Mouse (Mus musculus) left cerebral cortex, postnatal 25 days (tissue): ENCODE measurements around the gene Scyl1. TPM values are rescaled to one million over a fixed set of nuclear protein-coding genes. Genes with fewer than 3 reads are reported as not detected.

Experiments used
- DNase-seq, 2 experiments: peaks; one replicate each; pipeline ENCODE4 v3.0.0; 2022; ENCODE audit warnings: low spot score in 2 of 2, mixed read lengths in 1 of 2
- intact Hi-C: fragments of 180-260 bp; cut with DNase I; formaldehyde crosslinking; loops from one replicate; pipeline ENCODE4 v1.15.1; 2025
- total RNA-seq, 2 experiments: library from RNA; stranded (reverse); gene quantifications; 2 replicates each; pipeline ENCODE4 v1.2.3; 2021

Scyl1 gene
- total RNA-seq, 2 experiments from 2014 or later = 82.0 to 86.8 TPM

DNA sequence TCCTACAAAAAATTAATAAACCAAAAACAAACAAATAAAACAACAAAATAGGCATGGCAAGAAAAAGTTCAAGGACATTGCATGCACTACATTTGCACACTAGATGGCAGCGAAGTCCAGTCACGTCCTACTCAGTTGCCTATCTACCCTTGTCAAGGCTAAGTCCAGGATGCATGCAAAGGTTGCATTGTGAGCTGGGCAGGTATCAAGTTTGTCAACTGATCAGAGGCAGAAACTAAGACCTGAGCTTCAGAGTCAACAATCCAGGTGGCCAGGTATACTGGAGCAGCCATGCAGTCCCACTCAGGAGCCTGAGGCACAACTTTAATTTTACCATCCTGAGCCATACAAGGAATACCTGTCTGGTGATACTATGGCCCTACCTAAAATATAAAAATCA is 21.9 kb upstream of the Scyl1 start:
- intact Hi-C loops = loop anchor here (1.0 kb wide), 1 partner anchor 57 kb away; no protein-coding TSS in a partner anchor
- peak; percentile 69 to 72 for DNase-seq

DNA sequence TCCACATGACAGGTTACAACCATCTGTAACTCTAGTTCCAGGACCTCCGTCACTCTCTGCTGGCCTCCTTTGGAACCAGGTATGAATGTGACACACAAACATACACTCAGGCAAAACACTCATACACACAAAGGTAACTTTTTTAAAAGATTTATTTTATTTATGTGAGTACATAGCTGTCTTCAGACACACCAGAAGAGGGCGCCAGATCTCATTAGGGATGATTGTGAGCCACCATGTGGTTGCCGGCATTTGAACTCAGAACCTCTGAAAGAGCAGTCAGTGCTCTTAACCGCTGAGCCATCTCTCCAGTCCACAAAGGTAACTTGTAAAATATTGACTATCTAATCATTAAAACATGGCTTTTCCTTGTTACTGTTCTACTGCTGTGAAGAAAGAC is 20.1 kb upstream of the Scyl1 start:
- DNase-seq = no peak

DNA sequence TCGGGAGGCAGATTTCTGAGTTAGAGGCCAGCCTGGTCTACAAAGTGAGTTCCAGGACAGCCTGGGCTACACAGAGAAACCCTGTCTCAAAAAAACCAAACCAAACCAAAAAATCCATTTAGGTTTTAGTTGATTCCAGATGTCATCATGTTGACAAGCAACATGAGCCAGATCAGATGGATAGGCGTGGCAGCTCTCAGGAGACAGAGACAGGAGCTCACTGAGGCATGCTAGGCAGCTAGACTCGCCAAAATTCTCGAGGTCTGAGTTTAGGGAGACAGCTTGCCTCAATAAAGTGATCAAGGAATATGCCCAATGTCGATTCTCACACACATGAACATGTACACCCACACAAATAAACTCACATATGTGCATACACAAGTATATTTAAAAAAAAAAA is 17.8 kb upstream of the Scyl1 start:
- intact Hi-C loops = loop anchor here (5.0 to 10.0 kb wide), 2 partner anchors 168 to 236 kb away; no protein-coding TSS in a partner anchor
- DNase-seq = no peak

More for the DNA sequence above, 20.1 kb upstream of the Scyl1 start:
- intact Hi-C loops = no loop called here

DNA sequence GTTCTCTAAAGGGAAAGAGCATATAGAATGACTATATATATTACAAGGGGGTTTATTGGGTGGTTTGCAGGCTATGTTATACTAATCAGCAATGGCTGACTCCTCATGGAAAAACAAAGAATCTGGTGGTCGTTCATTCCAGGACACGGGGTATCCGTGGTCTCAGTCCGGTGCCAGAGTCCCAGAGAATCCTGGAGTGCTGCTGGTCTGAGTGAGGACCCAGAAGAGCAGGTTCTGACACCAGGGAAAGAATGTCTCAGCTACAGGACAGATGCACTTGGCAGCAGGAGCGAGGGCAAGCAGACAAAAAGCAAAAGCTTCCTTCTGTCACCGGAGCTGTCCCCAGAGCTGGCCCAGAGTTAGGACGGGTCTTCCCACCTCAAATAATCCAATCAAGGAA is 17.4 kb upstream of the Scyl1 start:
- intact Hi-C loops = loop anchor here (5.0 to 10.0 kb wide), 2 partner anchors 169 to 236 kb away; no protein-coding TSS in a partner anchor
- DNase-seq = no peak

DNA sequence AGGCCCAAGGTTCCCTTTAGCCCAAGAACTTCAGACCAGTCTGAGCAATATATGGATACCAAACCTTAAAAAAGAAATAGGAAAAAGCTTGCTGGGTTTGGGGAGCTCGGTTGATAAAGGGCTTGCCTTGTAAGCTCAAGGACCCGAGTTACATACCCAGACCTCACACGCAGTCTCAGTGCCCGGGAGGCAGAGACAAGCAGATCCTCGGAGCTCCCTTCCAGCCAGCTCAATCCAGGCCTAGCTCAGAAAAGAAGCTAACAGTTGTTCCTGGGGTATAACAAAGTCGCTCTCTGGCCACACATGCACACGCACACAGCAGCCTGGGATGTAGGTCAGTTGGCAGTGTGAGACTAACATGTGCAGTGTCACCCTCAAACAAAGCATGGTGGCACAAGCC is 16.7 kb upstream of the Scyl1 start:
- intact Hi-C loops = loop anchor here (1.0 to 10.0 kb wide), 4 partner anchors 62 to 237 kb away; no protein-coding TSS in a partner anchor
- DNase-seq = no peak

DNA sequence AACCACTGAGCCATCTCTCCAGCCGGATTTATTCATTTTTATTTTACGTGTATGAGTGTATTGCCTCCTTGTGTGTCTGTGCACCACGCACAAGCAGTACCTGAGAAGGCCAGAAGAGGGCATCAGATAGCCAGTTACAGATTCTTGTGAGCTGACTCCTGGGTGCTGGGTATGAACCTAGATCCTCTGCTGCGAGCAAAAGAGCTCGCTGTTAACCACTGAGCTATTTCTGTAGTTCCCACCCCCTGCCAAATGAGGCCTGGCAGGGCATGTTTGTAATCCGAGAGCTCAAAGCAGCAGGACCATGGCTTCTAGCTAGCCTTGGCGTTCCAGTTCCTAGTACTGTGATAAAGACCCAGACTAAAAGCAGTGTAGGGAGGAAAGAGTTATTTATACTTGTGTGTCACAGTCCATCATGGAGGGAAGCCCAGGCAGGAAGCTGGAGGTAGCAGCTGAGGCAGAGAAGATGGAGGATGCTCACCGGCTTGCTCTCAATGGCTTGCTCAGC is 16.0 kb upstream of the Scyl1 start:
- intact Hi-C loops = loop anchor here (1.0 to 10.0 kb wide), 4 partner anchors 63 to 238 kb away; no protein-coding TSS in a partner anchor
- DNase-seq = peak; percentile 80 to 93

DNA sequence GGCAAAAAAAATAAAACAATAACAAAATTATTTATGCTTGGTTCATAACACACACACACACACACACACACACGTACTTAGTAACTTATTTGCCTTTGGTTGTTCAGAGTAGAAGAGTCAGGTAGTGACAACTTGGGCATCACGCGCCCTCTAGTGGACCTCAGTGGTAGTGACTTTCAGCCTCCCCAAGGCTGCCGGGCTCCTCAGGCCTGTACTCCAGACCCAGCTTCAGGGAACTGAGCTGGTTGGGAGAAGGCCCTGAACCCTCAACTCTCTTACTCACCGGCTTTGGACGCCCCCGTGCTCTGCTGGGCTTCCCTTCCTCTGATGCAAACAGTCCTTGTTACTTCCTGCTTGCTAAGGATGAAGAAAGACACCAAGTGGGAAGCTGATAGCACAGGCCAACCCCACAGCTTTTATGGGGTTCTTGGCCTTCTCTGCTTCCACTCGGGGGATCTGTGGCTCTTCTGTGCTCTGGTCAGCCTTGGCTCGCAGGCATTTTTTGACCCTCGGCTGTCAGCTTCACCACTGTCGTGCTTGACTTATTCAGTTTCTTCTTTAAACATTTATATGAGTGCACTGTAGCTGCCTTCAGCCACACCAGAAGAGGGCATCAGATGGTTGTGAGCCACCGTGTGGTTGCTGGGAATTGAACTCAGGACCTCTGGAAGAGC is 15.4 kb upstream of the Scyl1 start:
- DNase-seq = peak; percentile 87 to 88
- intact Hi-C loops = loop anchor here (1.0 to 10.0 kb wide), 4 partner anchors 64 to 238 kb away; no protein-coding TSS in a partner anchor

DNA sequence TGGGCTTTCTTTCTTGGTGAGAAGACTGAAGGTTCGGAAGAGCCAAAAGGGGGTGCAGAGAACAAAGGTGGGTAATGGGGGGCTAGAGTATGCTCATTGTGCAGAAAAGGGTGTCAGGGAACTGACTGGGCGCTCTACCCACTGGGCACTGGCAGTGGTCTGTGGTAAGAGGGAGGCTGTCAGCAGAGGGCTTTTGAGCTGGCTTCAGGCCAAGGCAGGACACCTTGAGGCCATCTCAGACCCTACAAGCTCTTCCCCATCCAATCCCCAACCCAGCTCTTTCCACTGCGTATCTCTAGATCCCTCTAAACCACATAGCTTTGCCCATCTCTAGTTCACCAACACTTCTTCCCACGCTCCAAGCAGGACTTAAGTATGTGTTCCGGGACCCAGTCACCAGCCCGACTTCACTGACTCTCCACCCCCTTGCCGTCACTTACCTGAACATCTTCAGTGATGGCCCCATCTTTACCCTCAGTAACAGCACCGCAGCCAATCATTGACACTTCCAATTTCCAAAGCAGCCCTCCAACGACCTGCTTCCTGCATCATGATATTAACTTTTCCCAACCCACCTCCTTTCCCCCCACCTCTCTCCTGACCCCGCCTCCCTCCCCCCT is 13.8 kb upstream of the Scyl1 start:
- intact Hi-C loops = loop anchor here (5.0 to 10.0 kb wide), 2 partner anchors 172 to 240 kb away; no protein-coding TSS in a partner anchor
- DNase-seq = no peak

DNA sequence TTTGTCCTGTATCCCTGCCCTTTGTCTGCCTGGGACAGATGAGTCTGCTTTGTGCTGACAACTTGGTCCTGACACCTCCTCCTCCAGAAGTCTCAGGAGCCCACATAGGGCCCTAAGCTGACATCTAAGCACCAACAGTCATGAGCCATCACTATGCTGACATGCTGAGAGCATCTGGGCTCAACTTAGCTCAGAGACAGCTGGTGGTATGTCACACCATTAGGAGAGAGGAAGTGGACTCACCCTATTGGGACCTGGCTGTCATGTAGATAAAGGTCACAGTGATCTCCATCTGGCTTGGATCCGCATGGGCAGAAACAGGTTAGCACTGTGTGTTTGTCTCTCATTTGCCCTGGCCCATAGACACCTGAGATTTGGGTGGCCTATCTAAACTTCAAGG is 10.9 kb upstream of the Scyl1 start:
- intact Hi-C loops = loop anchor here (10.0 kb wide), 1 partner anchor 243 kb away; no protein-coding TSS in a partner anchor
- no peak for DNase-seq

DNA sequence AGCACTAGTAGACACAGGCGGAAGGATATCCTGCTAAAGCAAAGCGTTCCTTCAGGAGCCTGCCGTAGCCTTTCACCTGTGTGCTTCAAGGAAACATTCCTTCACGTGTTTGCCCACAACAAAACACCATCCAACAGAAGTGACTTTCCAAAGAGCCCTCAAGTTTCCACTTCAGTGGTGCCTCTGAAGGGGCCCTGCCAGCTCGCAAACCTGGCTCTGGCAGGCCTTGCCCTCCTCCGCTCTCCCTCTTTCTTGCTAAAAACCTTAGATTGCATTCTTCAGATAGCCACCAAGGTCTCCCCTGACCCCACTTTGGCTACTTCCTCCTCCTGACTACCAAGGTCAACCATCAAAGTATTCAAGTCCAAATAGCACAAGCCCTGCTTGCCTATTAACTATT is 10.3 kb upstream of the Scyl1 start:
- no peak for DNase-seq
- intact Hi-C loops = loop anchor here (10.0 kb wide), 1 partner anchor 243 kb away; no protein-coding TSS in a partner anchor

DNA sequence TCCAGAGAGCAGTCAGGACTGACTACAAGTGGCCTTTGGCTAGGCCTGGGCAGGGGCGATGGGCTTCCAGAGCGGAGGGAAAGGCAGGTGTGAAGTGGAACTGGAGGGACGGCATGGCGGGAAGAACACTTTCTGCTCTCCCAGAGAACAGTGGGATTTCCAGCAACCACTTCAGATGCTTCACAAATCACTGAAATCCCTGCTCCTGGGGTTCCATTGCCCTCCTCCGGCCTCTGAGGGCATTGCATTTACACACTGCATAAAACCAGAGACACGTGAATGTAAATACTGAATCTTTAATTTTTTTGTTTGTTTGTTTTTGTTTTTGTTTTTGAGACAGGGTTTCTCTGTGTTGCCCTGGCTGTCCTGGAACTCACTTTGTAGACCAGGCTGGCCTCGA is 9.0 kb upstream of the Scyl1 start:
- intact Hi-C loops = loop anchor here (1.0 to 10.0 kb wide), 2 partner anchors 69 to 245 kb away; no protein-coding TSS in a partner anchor

DNA sequence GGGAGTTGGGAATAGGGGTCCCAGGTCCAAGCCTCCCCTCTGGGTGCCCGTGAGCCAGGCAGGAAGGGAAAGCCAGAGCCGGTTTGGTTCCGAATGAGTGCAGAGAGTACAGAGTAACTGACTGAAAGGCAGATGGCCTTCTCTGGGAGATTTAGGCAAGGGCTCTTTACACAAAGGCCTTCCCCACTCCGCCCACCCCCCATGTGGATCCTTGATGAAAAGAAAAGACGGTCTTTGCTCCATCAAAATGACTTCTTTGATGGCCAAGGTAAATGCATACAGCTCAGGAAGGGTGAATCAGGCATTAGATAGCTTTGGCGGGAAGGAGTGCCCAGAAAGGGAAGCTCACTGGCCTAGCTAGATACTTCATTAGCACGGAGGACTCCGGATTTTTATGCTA is 7.1 kb upstream of the Scyl1 start:
- DNase-seq = no peak
- intact Hi-C loops = no loop called here

More for the DNA sequence above, 9.0 kb upstream of the Scyl1 start:
- no peak for DNase-seq

DNA sequence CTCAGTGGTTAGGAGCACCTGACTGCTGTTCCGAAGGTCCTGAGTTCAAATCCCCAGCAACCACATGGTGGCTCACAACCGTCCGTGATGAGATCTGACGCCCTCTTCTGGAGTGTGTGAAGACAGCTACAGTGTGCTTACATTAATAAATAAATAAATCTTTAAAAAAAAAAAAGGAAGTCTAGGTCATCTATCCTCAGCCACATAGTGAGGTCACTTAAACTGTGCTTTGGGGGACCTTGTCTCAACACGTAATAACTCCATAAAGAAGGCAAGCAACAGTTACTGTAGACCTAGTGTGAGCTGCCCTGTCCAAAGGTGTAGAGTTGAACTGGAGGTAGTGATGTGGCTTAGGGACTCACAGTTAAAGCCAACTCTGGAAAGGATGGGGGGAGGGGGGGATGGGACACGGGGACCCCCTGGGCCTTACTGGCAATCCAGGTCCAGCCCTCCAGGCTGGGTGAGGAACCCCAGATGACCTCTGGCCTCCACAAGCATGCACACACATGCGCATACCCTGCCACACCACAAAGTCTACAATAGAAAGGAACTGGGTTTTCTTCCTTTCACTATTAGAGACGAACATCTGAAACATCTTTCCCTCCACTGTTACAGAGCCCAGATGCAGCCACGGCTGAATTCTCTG is 6.3 kb upstream of the Scyl1 start:
- no peak for DNase-seq
- intact Hi-C loops = no loop called here

DNA sequence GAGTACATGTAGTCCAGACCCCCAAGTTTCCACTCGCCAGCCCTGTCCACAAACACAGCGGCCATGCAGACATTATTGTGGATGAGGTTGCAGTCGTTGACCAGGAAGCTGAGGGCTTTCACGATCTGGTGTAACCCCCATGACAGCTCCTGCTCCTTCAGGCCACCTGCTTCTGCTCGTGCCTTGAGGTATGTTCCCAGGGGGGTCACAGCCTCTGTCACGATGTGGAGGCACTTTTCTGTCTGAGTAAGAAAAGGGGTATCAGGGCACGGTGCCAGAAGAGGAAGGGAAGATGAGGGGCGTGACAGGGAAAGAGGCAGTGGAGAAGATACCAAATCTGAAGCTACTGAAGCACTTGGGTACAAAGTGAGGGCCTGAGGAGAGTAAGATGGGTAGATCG is 908 bp downstream of the Scyl1 start:
- intact Hi-C loops = loop anchor here (2.0 kb wide), 1 partner anchor 42 kb away; the partner anchor contains the start of gene Fam89b

DNA sequence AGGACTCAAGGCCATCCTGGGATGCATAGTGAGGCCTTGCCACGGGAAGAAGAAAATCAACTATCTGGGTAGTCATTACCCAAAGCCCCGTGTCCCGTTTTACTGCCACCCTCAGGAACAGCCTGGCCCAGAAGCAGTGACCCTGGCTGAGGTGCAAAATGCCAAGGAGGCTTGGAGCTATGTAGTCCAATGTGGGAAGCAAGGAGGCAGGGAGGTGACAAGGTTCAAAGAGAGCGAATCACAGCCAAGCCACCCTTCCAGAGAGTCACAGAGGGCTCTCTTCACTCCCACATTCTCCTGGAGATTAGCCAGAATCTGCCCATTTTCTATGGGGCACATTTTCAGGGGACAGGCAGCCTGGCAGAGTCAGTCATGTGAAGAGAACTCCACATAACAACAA is 3.9 kb downstream of the Scyl1 start:
- intact Hi-C loops = no loop called here

More for the DNA sequence above, 908 bp downstream of the Scyl1 start:
- no peak for DNase-seq

DNA sequence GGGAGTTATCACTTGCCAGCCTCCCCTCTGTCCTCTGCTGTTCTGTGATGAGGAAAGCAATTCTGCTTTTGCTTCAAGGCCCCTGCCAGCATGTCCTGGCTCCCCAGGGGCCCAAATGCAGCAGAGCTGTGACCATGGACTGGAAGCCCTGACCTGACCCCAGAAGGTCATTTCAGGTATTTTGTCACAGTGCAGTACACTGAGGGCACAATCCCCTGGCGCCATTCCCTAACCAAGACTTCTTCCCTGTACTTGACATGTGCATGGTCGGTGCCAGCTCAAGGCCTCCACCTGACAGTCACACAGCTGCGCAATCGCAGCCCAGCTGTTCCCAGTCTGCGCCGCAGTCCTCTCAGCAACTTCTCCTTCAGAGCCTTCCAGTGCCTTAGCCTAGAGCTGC is 8.1 kb downstream of the Scyl1 start:
- intact Hi-C loops = no loop called here
- no peak for DNase-seq

More for the DNA sequence above, 3.9 kb downstream of the Scyl1 start:
- no peak for DNase-seq

DNA sequence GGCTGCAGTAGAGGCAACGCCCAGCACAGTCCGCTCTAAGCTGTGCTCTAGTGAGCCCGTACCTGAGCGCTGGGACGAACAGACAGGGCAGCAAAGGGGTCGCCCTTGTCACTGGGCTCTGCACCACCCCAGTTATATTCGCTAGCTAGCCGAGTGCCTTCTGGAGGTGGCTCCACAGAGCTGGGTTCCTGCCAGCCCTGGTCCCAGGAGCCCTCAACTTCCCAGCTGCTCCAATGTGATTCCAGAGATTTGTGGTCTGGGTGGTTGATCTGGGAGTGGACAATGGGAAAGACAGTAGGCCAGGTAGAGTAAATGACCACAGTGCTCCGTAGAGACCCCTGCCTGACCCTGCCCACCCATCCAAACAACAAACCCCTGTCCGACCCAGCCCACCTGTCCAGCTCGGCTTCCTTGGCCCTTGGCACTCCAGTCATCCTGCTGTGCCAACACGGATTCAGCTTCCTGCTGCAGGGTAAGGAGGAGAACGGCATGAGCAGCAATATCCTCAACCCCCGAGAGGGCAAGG is 12.3 kb downstream of the Scyl1 start:
- intact Hi-C loops = no loop called here
- no peak for DNase-seq

DNA sequence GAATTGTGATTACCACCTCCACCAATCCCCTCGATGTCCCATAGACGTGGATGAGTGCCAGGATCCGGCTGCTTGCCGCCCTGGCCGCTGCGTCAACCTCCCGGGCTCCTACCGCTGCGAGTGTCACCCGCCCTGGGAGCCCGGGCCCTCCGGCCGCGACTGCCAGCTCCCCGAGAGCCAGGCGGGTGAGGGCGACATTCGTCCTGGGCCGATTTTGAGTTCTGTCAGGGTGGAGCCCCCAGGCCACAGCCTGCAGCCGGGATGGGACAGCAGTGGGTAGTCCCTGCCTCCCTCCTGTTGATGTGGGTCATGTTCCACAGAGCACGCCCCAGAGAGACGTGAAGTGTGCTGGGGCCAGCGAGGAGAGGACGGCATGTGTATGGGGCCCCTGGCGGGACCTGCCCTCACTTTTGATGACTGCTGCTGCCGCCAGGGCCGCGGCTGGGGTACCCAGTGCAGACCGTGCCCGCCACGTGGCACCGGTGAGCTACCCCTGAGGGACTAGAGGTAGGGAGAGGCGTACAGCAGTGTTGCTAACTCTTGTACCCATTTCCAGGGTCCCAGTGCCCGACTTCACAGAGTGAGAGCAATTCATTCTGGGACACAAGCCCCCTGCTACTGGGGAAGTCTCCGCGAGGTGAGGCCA is 14.1 kb downstream of the Scyl1 start:
- no peak for DNase-seq
- intact Hi-C loops = no loop called here

DNA sequence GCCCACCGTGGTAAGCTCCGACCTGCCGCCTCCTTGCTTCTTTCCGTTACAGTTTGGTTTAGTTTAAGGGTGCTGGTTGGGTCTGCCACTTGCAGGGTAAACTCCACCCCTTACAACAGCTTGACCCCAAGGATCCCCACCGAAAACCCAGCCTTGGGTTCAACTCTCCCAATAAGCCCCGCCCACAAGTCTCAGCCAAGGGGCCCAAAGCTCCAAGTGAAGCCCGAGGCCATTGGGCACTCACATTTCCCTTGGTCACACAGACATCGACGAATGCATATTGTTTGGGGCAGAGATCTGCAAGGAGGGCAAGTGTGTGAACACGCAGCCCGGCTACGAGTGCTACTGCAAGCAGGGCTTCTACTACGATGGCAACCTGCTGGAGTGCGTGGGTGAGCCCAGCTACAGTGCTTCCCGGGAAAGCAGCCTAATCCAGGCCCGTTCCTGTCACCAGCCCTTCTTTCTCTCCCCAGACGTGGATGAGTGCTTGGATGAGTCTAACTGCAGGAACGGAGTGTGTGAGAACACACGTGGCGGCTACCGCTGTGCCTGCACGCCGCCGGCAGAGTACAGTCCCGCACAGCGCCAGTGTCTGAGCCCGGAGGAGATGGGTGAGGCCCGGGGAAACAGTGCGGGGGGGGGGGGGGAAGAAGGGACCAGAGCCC is 14.8 kb downstream of the Scyl1 start:
- DNase-seq = peak; percentile 81 to 97
- intact Hi-C loops = no loop called here
